Mouse (Mus musculus) right cerebral cortex, postnatal 10 days (tissue): ENCODE measurements around the gene Fam155a.

Experiments used
- DNase-seq, 2 experiments: peaks; one replicate each; pipeline ENCODE4 v3.0.0; 2021; ENCODE audit warnings: low spot score in 2 of 2

Fam155a gene

DNA sequence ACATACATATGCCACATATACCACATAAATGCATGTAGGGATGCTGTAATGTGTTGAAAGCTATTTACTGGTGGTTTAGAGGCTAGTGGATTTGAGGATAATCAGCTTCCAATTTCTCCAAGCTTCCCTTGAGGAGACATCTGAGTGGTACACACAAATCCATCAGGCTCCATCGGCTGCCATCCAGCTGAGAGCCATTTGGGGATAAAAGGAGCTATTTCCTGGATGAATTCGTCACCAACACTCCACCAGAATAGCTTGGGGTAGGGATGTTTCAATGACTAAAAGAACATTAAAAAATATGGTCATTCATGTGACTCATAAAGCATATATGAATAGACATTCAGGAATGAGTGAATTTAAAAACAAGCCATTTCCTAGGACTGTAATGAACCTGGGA is 478.4 kb downstream of the Fam155a start:
- no peak for DNase-seq

DNA sequence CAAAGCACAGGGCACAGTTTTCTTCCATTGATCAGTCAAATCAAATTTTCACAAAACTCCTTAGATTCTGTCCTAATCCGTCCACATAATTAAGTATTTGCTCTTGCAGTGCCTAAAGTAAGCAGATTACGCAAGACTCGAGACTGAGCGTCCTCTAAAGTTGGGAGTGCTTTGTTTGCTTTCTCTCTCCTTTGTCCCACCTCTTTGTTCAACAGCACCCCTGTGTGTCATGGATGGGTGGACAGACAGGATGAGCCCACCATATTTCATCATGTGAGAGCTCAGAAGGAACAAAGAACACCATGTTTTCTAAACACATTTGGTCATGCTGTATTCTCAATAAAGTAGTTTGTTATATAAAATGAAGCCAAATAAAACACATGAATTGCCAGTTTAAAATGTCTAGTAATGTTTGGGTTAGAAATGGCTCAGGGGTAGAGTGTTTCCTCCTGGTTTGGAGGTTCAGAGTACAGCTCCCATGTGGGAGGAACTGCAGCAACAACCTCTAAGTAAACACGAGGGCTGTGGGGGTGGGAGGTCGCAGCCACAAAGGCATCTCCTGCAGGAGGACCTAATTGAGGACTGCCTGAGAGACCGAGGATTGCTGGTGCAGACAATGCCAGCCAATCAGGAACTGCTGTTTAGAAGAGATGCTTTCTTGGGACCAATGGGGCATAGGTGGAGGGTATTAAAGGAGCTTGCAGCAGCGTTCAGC is 482.8 kb downstream of the Fam155a start:
- DNase-seq, result no peak

GRCm38 (mm10) chr8:9274117-9274516 is 496.8 kb downstream of the Fam155a start:
- no peak for DNase-seq

DNA sequence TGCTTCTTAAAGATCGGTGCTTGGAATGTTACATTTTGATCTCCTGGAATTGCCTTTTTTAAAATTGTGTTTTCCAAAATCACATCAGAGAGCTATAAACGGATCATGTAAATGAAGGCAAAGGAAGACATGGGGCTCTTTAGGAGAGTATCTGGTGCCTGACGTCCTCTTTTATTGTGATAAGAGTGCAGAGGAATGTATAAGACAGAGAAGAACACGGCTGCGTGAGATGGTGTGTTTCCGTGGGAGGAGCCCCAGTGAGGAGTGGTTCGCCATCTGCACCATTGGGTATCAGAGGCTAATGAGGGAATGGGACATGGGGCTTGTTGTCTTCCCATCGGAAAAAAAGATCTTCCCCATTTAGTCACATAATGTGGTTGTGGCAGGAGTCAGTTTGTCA is 506.6 kb downstream of the Fam155a start:
- DNase-seq, result no peak

- no peak for DNase-seq
These were observed 509.4 kb downstream of the Fam155a start for GRCm38 (mm10) chr8:9261527-9261926.

GRCm38 (mm10) chr8:9255316-9255715 is 515.6 kb downstream of the Fam155a start:
- DNase-seq, result no peak

- DNase-seq, result no peak
These were observed 518.0 kb downstream of the Fam155a start for GRCm38 (mm10) chr8:9252991-9253390.

- no peak for DNase-seq
These were observed 522.7 kb downstream of the Fam155a start for GRCm38 (mm10) chr8:9248109-9248821.

DNA sequence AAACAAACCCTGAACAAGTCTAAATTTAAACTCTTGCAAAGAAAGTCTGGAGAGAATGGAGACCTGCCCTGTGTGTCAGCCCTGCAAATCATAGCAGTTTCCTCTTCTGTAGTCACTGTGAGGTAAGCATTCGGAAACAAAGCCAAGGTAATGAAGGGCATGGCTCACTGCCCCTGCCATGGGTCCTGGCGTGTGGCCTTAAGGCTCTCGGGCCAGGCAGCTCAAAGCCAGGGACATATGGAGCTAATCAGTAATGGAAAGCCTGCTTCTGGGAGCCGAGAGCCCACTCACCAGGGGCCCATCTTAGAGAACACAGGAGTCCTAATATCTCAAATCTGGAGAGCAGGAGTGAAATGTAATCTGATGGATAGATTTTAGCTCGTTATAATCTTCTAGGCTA is 525.0 kb downstream of the Fam155a start:
- no peak for DNase-seq

GRCm38 (mm10) chr8:9240996-9241395 is 530.0 kb downstream of the Fam155a start:
- DNase-seq, result no peak

- no peak for DNase-seq
These were observed 531.2 kb downstream of the Fam155a start for GRCm38 (mm10) chr8:9239741-9240140.

GRCm38 (mm10) chr8:9238974-9239373 is 532.0 kb downstream of the Fam155a start:
- no peak for DNase-seq

- peak; percentile 93 to 96 for DNase-seq
These were observed 537.5 kb downstream of the Fam155a start for GRCm38 (mm10) chr8:9233326-9233919.

- DNase-seq, result peak; percentile 83 to 86
These were observed 543.0 kb downstream of the Fam155a start for GRCm38 (mm10) chr8:9227779-9228464.

GRCm38 (mm10) chr8:9226767-9227166 is 544.2 kb downstream of the Fam155a start:
- peak in 1 of 2 experiments; percentile 75 for DNase-seq

- no peak for DNase-seq
These were observed 559.2 kb downstream of the Fam155a start for GRCm38 (mm10) chr8:9211751-9212150.

DNA sequence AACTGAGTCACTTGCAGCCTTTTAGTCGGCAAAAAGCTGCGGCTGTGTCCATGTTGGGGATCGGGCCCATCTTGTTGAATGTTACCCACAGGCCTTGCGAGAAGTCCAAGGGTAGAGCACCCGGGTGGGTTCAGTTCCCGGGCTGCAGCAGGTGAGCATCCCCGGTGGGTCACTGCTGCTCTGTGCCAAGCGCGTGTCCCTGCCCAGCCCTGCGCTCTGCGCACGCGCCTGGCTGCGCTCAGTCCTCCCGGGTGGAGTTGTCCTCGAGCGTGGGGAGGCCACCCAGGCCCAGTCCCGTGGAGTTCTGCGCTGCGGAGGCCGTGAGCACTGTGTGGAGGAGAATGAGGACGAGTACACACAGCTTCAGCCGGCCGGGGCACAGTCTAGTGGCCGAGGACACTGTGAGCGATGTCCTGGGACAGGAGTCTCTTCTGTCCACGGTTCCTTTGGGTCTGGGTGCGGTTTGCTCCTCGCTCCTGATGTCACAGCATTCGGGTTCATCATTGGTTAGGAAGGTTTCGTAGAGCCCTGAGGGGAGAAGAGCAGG is 563.4 kb downstream of the Fam155a start:
- no peak for DNase-seq

DNA sequence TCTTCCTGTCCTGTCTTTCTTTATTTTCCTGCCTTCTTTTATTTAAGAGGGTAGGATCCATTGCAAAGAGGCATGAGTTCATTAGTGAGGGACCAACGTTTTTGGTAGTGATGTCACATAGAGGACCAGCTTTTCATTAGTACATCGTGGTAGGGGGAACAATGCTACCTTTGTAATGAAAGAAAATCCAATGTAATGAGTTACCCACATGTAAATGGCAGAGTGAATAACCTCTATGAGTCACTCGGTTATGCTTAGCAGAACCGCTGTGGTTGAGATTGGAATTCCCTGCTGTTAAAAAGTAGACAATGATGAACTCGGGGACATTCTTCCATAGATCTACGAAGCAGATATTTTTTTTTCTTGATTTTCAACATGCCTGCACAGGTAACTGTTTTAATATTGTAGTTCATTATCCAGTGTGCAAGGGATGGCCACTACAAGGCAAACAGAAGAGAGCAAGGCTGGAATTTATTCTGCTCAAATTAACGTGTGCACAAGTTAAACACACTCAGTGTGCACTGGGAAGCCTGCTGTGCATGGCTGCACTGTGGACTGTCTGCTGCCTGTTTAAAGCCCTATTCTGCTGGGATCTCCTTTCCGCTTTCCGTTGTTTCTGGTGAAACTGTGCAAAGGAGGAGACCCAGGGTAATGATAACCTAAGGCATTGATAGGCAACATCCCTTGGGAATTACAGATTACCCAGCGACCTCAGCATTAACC is 566.5 kb downstream of the Fam155a start:
- no peak for DNase-seq

DNA sequence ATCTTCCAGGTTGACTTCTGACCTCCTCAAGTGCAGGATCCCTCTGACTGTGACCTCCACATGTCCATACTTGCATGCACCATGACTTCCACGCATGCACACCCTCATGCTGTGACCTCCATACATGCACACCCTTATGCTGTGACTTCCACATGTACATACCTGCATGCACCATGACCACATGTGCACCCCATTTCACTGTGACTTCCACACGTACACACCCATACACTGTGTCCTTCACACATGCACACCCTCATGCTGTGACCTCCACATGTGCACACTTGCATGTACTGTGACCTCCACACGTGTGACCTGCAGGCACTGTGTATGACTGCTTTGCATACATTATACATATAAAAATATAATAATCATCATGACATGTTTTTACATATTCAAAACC is 570.9 kb downstream of the Fam155a start:
- no peak for DNase-seq

DNA sequence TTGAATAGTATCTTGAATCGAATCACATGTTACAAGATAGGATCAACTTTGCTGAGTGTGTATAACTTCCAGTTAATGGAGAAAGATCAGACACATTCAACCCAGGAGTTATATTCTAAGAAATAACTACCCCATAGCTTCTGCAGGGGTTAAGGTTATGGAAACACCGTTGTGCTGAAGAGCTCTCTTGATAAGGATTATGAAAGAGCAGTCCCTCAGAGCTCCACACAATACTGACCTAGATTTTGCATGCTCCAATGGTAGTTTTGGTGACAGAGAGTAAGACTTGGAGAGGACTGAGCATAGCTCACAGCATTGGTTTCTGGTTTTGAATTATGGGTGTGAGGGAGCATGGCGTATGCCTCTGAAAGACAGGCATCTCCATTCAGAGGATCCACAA is 579.3 kb downstream of the Fam155a start:
- DNase-seq, result no peak

GRCm38 (mm10) chr8:9188616-9189015 is 582.3 kb downstream of the Fam155a start:
- DNase-seq, result peak in 1 of 2 experiments; percentile 52
